Mouse (Mus musculus) neural tube, embryonic 13.5 days (tissue): ENCODE results near the gene Flot1. TPM values are rescaled to one million over a fixed set of nuclear protein-coding genes. Genes with fewer than 3 reads are reported as not detected.

ENCODE experiments used
- ATAC-seq: fragments of 200-750 bp; cut with Nextera tagmentation; 2 replicates; pipeline ENCODE4 v1.8.0; 2017; ENCODE audit warnings: low read depth, mild to moderate bottlenecking, moderate TSS enrichment, moderate library complexity
- H3K27ac ChIP-seq: fragments of 300-500 bp; sonication (generic); replicated peaks from 2 replicates; pipeline ENCODE4 v1.5.1; 2015; ENCODE audit warnings: moderate library complexity, mild to moderate bottlenecking, inconsistent platforms
- H3K27me3 ChIP-seq: fragments of 300-500 bp; sonication (generic); 2 replicates; pipeline ENCODE4 v1.6.1; 2015; ENCODE audit warnings: mild to moderate bottlenecking, inconsistent platforms
- H3K36me3 ChIP-seq: fragments of 300-500 bp; sonication (generic); 2 replicates; pipeline ENCODE4 v1.6.1; 2015; ENCODE audit warnings: mild to moderate bottlenecking, inconsistent platforms
- H3K4me1 ChIP-seq: fragments of 300-500 bp; sonication (generic); replicated peaks from 2 replicates; pipeline ENCODE4 v1.6.1; 2015; ENCODE audit warnings: inconsistent platforms
- H3K4me2 ChIP-seq: fragments of 300-500 bp; sonication (generic); 2 replicates; pipeline ENCODE4 v1.6.1; 2015; ENCODE audit warnings: inconsistent platforms, mild to moderate bottlenecking, moderate library complexity
- H3K4me3 ChIP-seq: fragments of 300-500 bp; sonication (generic); 2 replicates; pipeline ENCODE4 v1.5.1; 2015; ENCODE audit warnings: mild to moderate bottlenecking, inconsistent platforms
- H3K9ac ChIP-seq: fragments of 300-500 bp; sonication (generic); 2 replicates; pipeline ENCODE4 v1.6.1; 2015; ENCODE audit warnings: moderate library complexity, mild to moderate bottlenecking, inconsistent platforms
- H3K9me3 ChIP-seq: fragments of 300-500 bp; sonication (generic); 2 replicates; pipeline ENCODE4 v1.6.1; 2016; ENCODE audit warnings: inconsistent platforms
- WGBS: fragments of 180-500 bp; shearing (Covaris S2); methylation state at CpG from one replicate; pipeline ENCODE4 v1.1.7; 2015; 5-methylcytosine and 5-hydroxymethylcytosine counted together
- polyA plus RNA-seq: library from polyadenylated mRNA; unstranded; fragments of >200 nt; fragmentation: Nextera tagmentation; extraction: Ambion mirVana; gene quantifications from 2 replicates; pipeline ENCODE4 v1.2.1, GENCODE M21; 2015

Gene Flot1
- polyA plus RNA-seq, 1 experiment from 2014 or later, result 93.6 TPM

DNA sequence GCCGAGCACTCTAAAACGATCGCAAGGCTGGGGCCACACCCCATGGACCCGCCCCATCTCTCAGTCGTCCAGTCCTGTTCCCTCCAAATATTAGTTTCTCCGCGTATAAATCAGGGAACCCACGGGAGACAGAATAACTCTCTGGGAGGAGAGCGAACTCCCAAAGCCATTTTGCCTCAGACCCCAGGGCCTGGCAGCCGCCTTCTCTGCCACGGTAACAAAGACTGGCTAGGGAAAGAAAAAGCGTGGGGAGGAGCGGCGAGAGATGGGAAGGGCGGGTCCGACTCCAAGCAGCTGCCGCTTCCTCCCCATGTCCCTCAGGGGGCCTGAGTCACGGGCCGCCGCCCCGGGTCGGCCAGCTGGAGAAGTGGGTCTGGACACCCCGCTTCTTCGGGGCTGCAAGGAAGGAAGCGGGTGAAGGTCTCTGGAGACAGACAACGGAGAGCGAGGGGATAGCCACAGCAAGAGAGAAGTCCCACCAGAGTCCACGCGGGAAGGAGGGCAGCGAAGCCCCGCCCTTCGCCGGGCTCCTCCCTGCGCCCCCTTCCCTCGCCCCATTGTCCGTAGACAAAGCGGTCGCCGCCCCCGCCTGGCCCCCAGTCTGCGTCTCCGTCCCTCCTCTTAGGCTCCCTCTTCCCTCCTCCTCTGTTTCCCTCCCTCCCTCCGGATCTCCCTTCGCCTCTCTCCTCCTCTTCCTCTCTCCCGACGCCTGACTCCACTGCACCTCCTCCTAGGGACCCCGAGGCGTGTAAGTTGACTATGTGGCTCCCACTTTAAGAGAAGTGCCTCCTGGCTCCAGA, 42.7 kb downstream of the Flot1 start, which contains the start of gene Ppp1r18:
TSS of gene Ppp1r18 (plus strand) at position 113 of the 800 bp plus-strand sequence.
- H3K9me3 ChIP-seq, result no peaks in the 10 kb centered on the region
- H3K27ac ChIP-seq, result peak within 1 kb of the TSS; percentile 98
- H3K9ac ChIP-seq, result peak within 1 kb of the TSS; percentile 95
- ATAC-seq, result peak; percentile 63
- H3K36me3 ChIP-seq, result peaks cover 6% of the 10 kb centered on the region
- H3K4me1 ChIP-seq, result peaks cover 61% of the 10 kb centered on the region
- peak within 1 kb of the TSS; percentile 100 for H3K4me2 ChIP-seq
- no peaks in the 10 kb centered on the region for H3K27me3 ChIP-seq
- H3K4me3 ChIP-seq, result peak within 1 kb of the TSS; percentile 81
- WGBS, result under 1% methylated on average over 48 of the region's 48 CpGs

DNA sequence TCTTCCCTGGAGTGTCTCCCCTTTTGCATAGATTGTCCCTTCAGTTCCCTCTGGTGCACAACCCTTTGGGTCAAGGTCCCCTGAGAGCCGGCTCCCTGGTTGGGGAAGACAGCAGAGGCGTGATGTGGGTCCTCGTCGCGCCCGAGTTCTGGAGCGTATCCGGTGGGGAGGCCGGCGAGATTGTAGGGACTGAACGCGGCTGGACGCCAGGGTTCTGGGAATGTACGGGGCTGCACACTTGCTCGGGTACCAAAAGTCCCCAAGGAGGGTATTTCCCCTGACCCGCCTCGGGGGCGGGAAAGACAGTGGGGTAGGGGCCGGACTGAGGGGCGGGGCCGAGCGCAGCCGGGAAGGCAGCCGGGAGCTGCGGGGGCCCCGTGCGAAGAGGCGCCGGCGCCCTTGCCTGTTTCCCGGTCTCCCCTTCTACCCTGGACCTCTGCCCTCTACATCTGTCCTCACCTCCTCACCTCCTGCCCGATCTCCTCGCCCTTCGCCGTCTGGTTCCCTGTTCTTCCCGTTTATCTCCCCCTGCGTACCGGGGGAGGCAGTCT, 43.3 kb downstream of the Flot1 start:
- WGBS, result under 1% methylated on average over 38 of the region's 38 CpGs
- Histone ChIP-seq H3K36me3 (peaks cover 13% of the 10 kb centered on the region), H3K9ac (peak overlapping the region; percentile 95), H3K9me3 (no peaks in the 10 kb centered on the region), H3K4me2 (peak overlapping the region; percentile 100), H3K4me1 (peaks cover 65% of the 10 kb centered on the region), H3K27ac (peak overlapping the region; percentile 98), H3K4me3 (peak overlapping the region; percentile 81), H3K27me3 (no peaks in the 10 kb centered on the region)
- peak; percentile 43 for ATAC-seq

DNA sequence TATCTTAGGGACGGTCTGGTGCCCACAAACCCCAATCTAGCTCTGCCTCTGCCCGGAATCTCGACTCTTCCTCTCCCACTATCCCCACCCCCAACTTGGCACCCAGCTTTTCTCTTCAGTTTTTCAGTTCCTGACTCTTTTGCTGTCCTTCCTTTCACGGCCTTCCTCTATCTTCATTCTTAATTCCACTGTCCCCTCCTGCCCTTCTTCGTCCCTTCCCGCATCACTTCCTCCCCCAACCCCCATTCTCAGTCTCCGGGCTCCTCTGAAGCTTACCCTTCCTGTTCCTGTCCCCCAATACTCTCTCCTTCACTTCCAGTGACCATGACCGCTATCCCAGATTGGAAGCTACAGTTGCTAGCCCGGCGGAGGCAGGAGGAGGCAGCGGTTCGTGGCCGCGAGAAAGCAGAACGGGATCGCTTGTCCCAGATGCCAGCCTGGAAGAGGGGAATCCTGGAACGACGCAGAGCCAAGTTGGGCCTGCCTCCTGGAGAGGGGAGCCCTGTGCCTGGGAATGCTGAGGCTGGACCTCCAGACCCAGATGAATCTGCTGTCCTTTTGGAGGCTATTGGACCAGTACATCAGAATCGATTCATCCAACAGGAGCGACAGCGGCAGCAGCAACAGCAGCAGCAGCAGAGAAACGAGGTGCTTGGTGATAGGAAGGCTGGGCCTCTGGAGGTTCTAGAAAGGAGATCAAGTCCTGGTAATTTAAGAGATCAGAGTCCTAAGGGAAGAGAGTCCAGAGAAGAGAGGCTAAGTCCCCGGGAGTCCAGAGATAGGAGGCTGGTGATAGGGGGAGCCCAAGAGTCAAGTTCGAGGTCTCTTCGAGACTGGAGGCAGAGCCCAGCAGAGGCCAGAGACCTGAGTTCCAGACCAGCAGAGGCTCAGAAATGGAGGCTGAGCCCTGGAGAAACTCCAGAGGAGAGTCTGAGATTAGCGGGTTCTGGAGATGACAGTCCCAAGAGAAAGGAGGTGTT, 44.2 kb downstream of the Flot1 start:
- no peak for ATAC-seq
- H3K4me3 ChIP-seq, result peak overlapping the region; percentile 81
- H3K9me3 ChIP-seq, result no peaks in the 10 kb centered on the region
- peaks cover 15% of the 10 kb centered on the region for H3K36me3 ChIP-seq
- peak overlapping the region; percentile 95 for H3K9ac ChIP-seq
- 8% methylated on average over 26 of the region's 26 CpGs for WGBS
- H3K4me2 ChIP-seq, result peak overlapping the region; percentile 100
- peak overlapping the region; percentile 98 for H3K27ac ChIP-seq
- peaks cover 66% of the 10 kb centered on the region for H3K4me1 ChIP-seq
- H3K27me3 ChIP-seq, result no peaks in the 10 kb centered on the region

DNA sequence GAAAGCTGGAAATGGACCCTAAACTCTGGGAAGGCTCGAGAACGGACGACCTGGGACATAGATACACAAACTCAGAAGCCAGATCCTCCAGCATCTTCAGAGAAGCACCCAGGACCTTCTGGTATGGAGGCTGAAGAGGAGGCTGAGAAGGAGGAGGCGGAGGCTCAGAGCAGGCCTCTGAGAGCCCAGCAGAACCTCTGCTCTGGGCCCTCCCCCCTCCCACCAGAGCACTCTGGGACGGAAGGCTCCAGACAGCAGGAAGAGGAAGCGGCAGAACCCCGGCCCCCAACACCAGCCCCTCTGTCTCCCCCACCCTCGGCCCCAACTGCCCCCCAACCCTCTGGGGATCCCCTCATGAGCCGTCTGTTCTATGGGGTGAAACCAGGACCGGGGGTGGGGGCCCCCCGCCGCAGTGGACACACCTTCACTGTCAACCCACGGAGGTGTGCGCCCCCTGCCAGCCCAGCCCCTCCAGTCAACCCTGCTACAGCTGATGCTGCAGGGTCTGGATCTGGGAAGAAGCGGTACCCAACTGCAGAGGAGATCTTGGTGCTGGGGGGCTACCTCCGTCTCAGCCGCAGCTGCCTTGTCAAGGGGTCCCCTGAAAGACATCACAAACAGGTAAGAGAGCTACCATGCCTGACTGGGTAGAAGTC, 45.3 kb downstream of the Flot1 start:
- peaks cover 21% of the 10 kb centered on the region for H3K36me3 ChIP-seq
- H3K4me3 ChIP-seq, result peak overlapping the region; percentile 81
- H3K4me2 ChIP-seq, result peak overlapping the region; percentile 100
- ATAC-seq, result no peak
- no peaks in the 10 kb centered on the region for H3K9me3 ChIP-seq
- peak overlapping the region; percentile 98 for H3K27ac ChIP-seq
- H3K4me1 ChIP-seq, result peaks cover 77% of the 10 kb centered on the region
- peak overlapping the region; percentile 95 for H3K9ac ChIP-seq
- 33% methylated on average over 17 of the region's 17 CpGs for WGBS
- H3K27me3 ChIP-seq, result no peaks in the 10 kb centered on the region

DNA sequence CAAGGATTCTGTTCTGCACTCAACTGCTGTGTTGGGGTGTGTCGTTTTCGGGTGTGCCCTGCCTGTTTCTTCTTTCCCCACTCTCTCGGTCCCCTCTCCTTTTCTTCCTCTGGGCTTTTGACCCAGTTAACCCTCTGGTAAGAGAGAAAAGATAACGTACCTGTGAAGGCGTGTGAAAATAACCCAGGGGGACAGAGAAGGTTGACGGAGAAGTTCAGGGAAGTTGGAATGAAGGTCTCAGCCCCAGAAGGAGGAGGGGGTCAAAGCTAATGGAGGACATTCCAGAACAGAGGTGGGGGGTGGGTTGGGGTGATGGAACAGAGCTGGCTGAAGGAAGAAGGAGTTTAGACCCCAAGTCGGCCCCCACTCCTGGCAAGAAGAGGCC, 45.9 kb downstream of the Flot1 start:
- Histone ChIP-seq H3K27ac (peak overlapping the region; percentile 98), H3K9ac (peak overlapping the region; percentile 95), H3K4me3 (peak overlapping the region; percentile 81), H3K27me3 (no peaks in the 10 kb centered on the region), H3K4me1 (peaks cover 83% of the 10 kb centered on the region), H3K36me3 (peaks cover 27% of the 10 kb centered on the region), H3K4me2 (peak overlapping the region; percentile 100), H3K9me3 (no peaks in the 10 kb centered on the region)
- WGBS, result 10% methylated on average over 7 of the region's 7 CpGs
- ATAC-seq, result no peak

- whole genome bisulfite sequencing, result 3% methylated on average over 7 of the region's 7 CpGs
- H3K4me1 ChIP-seq, result peaks cover 81% of the 10 kb centered on the region
- no peaks in the 10 kb centered on the region for H3K27me3 ChIP-seq
These were observed 46.5 kb downstream of the Flot1 start for GRCm38 (mm10) chr17:35869346-35870067.

GRCm38 (mm10) chr17:35870151-35870883, 47.3 kb downstream of the Flot1 start:
- Histone ChIP-seq H3K27me3 (no peaks in the 10 kb centered on the region), H3K4me1 (peaks cover 73% of the 10 kb centered on the region), H3K9ac (peak overlapping the region; percentile 95), H3K4me2 (peak overlapping the region; percentile 100), H3K36me3 (peaks cover 41% of the 10 kb centered on the region), H3K4me3 (peak overlapping the region; percentile 81), H3K27ac (peak overlapping the region; percentile 98), H3K9me3 (no peaks in the 10 kb centered on the region)
- no peak for ATAC-seq
- 63% methylated on average over 9 of the region's 9 CpGs for WGBS

More at GRCm38 (mm10) chr17:35869346-35870067, 46.5 kb downstream of the Flot1 start:
- Histone ChIP-seq H3K36me3 (peaks cover 33% of the 10 kb centered on the region), H3K27ac (peak overlapping the region; percentile 98), H3K9me3 (no peaks in the 10 kb centered on the region), H3K9ac (peak overlapping the region; percentile 95), H3K4me2 (peak overlapping the region; percentile 100), H3K4me3 (peak overlapping the region; percentile 81)
- ATAC-seq, result no peak

- H3K4me1 ChIP-seq, result peaks cover 73% of the 10 kb centered on the region
- H3K4me2 ChIP-seq, result peak overlapping the region; percentile 100
- no peaks in the 10 kb centered on the region for H3K9me3 ChIP-seq
- peak overlapping the region; percentile 95 for H3K9ac ChIP-seq
- no peaks in the 10 kb centered on the region for H3K27me3 ChIP-seq
- H3K27ac ChIP-seq, result peak overlapping the region; percentile 98; the same call in 1 of the 2 replicates
- 86% methylated on average over 8 of the region's 8 CpGs for WGBS
- H3K36me3 ChIP-seq, result peaks cover 48% of the 10 kb centered on the region
- no peak for ATAC-seq
- peak overlapping the region; percentile 81 for H3K4me3 ChIP-seq
These were observed 48.1 kb downstream of the Flot1 start for GRCm38 (mm10) chr17:35870884-35871696.

GRCm38 (mm10) chr17:35873774-35874519, 50.9 kb downstream of the Flot1 start:
- Histone ChIP-seq H3K36me3 (peaks cover 59% of the 10 kb centered on the region), H3K4me2 (peak overlapping the region; percentile 36), H3K9me3 (no peaks in the 10 kb centered on the region), H3K9ac (peak overlapping the region; percentile 52), H3K4me3 (peak overlapping the region; percentile 11; the same call in 1 of the 2 replicates), H3K27me3 (no peaks in the 10 kb centered on the region), H3K4me1 (peaks cover 51% of the 10 kb centered on the region), H3K27ac (0 out of 2 replicates have a peak overlapping the region, but pooled peaks have one; percentile 33)
- ATAC-seq, result no peak
- 31% methylated on average over 21 of the region's 21 CpGs for WGBS
